Mouse (Mus musculus) heart, embryonic 14.5 days (tissue): ENCODE results near the gene Lgr6. TPM values are rescaled to one million over a fixed set of nuclear protein-coding genes. Genes with fewer than 3 reads are reported as not detected.

ENCODE experiments used
- ATAC-seq: fragments of 200-750 bp; cut with Nextera tagmentation; 2 replicates; pipeline ENCODE4 v1.8.0; 2017; ENCODE audit warnings: low read depth, moderate TSS enrichment; ENCODE audit not compliant: insufficient number of reproducible peaks, insufficient read depth, low FRiP score
- H3K27ac ChIP-seq, 2 experiments: fragments of 200-500 bp in 1 of 2; fragments of 300-500 bp in 1 of 2; sonication (generic) in 1 of 2; replicated peaks in 1 of 2; 2 replicates each; pipeline ENCODE4 v1.5.1; 2012 to 2014; ENCODE audit warnings: low read depth in 2 of 2, low read length in 2 of 2, control low read depth in 1 of 2, mild to moderate bottlenecking in 1 of 2, mixed read lengths in 1 of 2; ENCODE audit not compliant: control insufficient read depth in 1 of 2, insufficient read depth in 1 of 2
- H3K27me3 ChIP-seq: fragments of 300-500 bp; sonication (generic); 2 replicates; pipeline ENCODE4 v1.6.1; 2014; ENCODE audit warnings: mild to moderate bottlenecking, low read length, control low read depth; ENCODE audit not compliant: control insufficient read depth, insufficient read depth
- H3K36me3 ChIP-seq: fragments of 300-500 bp; sonication (generic); 2 replicates; pipeline ENCODE4 v1.6.1; 2014; ENCODE audit warnings: mild to moderate bottlenecking, control low read depth, low read length, mixed read lengths; ENCODE audit not compliant: control insufficient read depth, insufficient read depth
- H3K4me1 ChIP-seq, 2 experiments: fragments of 200-500 bp in 1 of 2; fragments of 300-500 bp in 1 of 2; sonication (generic) in 1 of 2; 2 replicates each; pipeline ENCODE4 v1.6.1; 2012 to 2014; ENCODE audit warnings: low read length in 2 of 2, control low read depth in 1 of 2, mixed read lengths in 1 of 2; ENCODE audit not compliant: control insufficient read depth in 2 of 2, insufficient read depth in 2 of 2
- H3K4me2 ChIP-seq: fragments of 300-500 bp; sonication (generic); 2 replicates; pipeline ENCODE4 v1.6.1; 2014; ENCODE audit warnings: mild to moderate bottlenecking, low read length
- H3K4me3 ChIP-seq, 2 experiments: fragments of 200-500 bp in 1 of 2; fragments of 300-500 bp in 1 of 2; sonication (generic) in 1 of 2; 2 replicates each; pipeline ENCODE4 v1.5.1; 2012 to 2014; ENCODE audit warnings: low read length in 2 of 2, mild to moderate bottlenecking in 2 of 2, control low read depth in 1 of 2, low read depth in 1 of 2, moderate library complexity in 1 of 2; ENCODE audit not compliant: control insufficient read depth in 1 of 2, insufficient read depth in 1 of 2
- H3K9ac ChIP-seq: fragments of 300-500 bp; sonication (generic); 2 replicates; pipeline ENCODE4 v1.6.1; 2014; ENCODE audit warnings: mild to moderate bottlenecking, low read length
- H3K9me3 ChIP-seq: fragments of 300-500 bp; sonication (generic); 2 replicates; pipeline ENCODE4 v1.6.1; 2016; ENCODE audit warnings: low read length, control low read depth; ENCODE audit not compliant: control insufficient read depth
- WGBS: fragments of 180-500 bp; shearing (Covaris S2); extraction: QIAGEN DNeasy Blood & Tissue Kit; methylation state at CpG from one replicate; pipeline ENCODE4 v1.1.7; 2014; 5-methylcytosine and 5-hydroxymethylcytosine counted together
- polyA plus RNA-seq: library from polyadenylated mRNA; unstranded; fragments of >200 nt; fragmentation: Nextera tagmentation; extraction: Ambion mirVana; gene quantifications from 2 replicates; pipeline ENCODE4 v1.2.1, GENCODE M21; 2014

Lgr6 gene
- polyA plus RNA-seq, 1 experiment from 2014 or later: 2.5 TPM

DNA sequence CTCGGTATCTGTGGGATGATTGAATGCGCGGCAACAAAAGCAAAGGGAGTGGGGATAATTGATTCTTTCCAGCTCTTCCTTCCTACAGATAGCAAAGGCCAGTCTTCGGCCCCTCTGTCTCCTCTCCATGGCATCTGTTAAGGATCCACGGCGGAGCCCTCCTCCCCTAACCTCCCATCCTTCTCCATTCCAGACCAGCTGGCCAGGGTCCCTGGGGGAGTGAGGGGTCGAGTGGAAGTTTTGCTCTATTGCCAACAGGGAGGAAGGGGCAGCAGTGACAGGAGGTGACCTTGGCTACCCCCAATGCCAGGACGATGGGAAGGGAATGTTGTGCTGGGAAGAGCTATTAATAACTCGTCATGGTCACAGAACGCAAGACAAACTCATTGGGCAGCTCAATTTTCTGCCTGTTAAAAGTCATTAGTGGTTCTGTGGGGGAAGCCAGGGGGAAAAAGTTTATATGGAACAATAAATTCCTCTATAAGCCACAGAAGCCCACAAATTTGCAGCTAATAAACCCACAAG lies 90.1 kb downstream of the Lgr6 start:
- Histone ChIP-seq H3K36me3 (no peaks in the 10 kb centered on the region), H3K4me2 (peak overlapping the region; percentile 44), H3K27ac (peak overlapping the region; percentile 47 to 81; a peak in 2 of 4 replicates), H3K4me1 (peaks cover 57 to 75% of the 10 kb centered on the region in 2 experiments), H3K4me3 (no peak overlapping the region), H3K27me3 (no peaks in the 10 kb centered on the region), H3K9ac (no peak overlapping the region), H3K9me3 (no peaks in the 10 kb centered on the region)
- WGBS: 36% methylated on average over 10 of the region's 10 CpGs
- ATAC-seq: no peak

GRCm38 (mm10) chr1:135012472-135012871 lies 92.6 kb downstream of the Lgr6 start:
- peaks cover 39 to 60% of the 10 kb centered on the region in 2 experiments for H3K4me1 ChIP-seq
- no peaks in the 10 kb centered on the region for H3K36me3 ChIP-seq
- no peaks in the 10 kb centered on the region for H3K27me3 ChIP-seq
- WGBS: 80% methylated on average over 9 of the region's 9 CpGs
- no peak for ATAC-seq
- no peaks in the 10 kb centered on the region for H3K9me3 ChIP-seq
- H3K27ac ChIP-seq: peak overlapping the region; percentile 30 to 45; a peak in 2 of 4 replicates
- no peak overlapping the region for H3K9ac ChIP-seq
- H3K4me3 ChIP-seq: no peak overlapping the region
- no peak overlapping the region for H3K4me2 ChIP-seq

DNA sequence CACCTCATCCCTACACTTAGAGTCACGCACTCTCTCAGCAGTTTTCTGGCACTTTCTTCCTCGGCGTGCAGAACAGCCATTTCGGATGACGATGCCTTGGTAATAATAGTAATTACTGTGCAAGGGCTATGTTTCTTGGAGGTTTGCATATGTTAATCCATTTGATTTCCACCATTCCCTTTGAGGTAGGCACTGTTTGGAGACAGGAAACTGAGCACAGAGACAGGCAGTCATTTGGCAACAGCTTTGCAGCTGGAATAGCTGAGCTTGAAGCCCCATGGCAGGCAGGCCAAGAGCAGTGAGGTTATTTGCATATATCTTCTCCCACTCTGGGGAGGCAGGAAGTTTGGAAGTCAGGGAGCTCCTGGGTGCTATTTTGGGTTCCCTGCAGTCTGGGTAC lies 93.2 kb downstream of the Lgr6 start:
- Histone ChIP-seq H3K9ac (no peak overlapping the region), H3K4me3 (no peak overlapping the region), H3K27ac (peak overlapping the region; percentile 30 to 45; a peak in 3 of 4 replicates), H3K36me3 (no peaks in the 10 kb centered on the region), H3K4me1 (peaks cover 34 to 54% of the 10 kb centered on the region in 2 experiments), H3K27me3 (no peaks in the 10 kb centered on the region), H3K9me3 (no peaks in the 10 kb centered on the region), H3K4me2 (no peak overlapping the region)
- WGBS: 95% methylated on average over 5 of the region's 5 CpGs
- no peak for ATAC-seq

DNA sequence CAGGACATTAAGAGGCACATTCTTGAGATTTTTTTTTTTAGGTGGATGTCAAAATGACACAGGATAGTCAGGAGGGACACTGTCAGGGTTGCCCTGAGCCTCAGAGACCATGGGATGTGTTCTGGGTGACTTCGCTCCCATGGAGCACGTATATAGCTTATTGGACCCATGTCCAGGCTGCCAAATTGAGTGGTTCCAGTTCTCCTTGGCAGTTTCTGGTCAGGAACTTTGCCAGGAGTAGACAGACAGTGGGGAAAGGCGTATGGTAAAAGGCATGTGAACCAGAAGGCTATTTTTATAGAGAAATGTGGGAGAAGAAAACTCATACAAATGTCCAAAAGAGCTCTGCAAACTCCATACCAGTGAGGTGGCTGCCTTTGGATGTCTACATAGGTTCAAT lies 95.2 kb downstream of the Lgr6 start:
- Histone ChIP-seq H3K4me3 (no peak overlapping the region), H3K9me3 (no peaks in the 10 kb centered on the region), H3K36me3 (no peaks in the 10 kb centered on the region), H3K4me1 (peaks cover 26 to 39% of the 10 kb centered on the region in 2 experiments), H3K27ac (peak overlapping the region; percentile 31 to 35), H3K27me3 (no peaks in the 10 kb centered on the region), H3K9ac (no peak overlapping the region), H3K4me2 (no peak overlapping the region)
- 81% methylated on average over 3 of the region's 3 CpGs for WGBS
- no peak for ATAC-seq

GRCm38 (mm10) chr1:135005696-135006095 lies 99.4 kb downstream of the Lgr6 start:
- Histone ChIP-seq H3K36me3 (no peaks in the 10 kb centered on the region), H3K27me3 (no peaks in the 10 kb centered on the region), H3K4me1 (peaks cover 8 to 15% of the 10 kb centered on the region in 2 experiments), H3K9me3 (no peaks in the 10 kb centered on the region), H3K4me2 (no peak overlapping the region), H3K27ac (0 out of 4 replicates have a peak overlapping the region, but pooled peaks of 1 of the 2 experiments have one; percentile 18), H3K4me3 (no peak overlapping the region), H3K9ac (no peak overlapping the region)
- WGBS: 46% methylated on average over 7 of the region's 7 CpGs
- ATAC-seq: no peak

DNA sequence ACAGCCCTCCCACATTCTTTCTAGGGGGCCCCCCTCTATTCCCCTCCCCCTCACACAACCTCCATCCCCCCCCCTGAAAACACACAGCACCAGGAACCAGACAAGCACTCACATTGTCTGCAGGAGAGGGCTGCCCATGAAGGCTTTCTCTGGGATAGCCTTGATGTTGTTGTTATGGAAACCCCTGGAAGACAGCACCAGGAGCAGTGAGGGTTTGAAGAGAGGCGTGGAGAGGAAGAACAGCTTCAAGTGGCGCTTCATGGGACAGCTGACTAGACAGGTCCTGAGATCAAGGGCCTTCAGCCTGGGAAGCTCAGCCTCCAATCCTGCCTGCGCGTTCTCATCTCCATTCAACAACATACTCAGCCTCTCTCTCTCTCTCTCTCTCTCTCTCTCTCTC lies 101.7 kb downstream of the Lgr6 start:
- Histone ChIP-seq H3K27me3 (no peaks in the 10 kb centered on the region; the same call in 1 of the 2 replicates), H3K9me3 (no peaks in the 10 kb centered on the region), H3K4me3 (no peak overlapping the region), H3K4me2 (no peak overlapping the region), H3K9ac (no peak overlapping the region), H3K27ac (no peak overlapping the region), H3K4me1 (peaks cover 3 to 5% of the 10 kb centered on the region in 2 experiments; a peak in 2 of 4 replicates), H3K36me3 (no peaks in the 10 kb centered on the region)
- no peak for ATAC-seq
- 45% methylated on average over 4 of the region's 4 CpGs for WGBS

GRCm38 (mm10) chr1:135000527-135000926 lies 104.5 kb downstream of the Lgr6 start:
- Histone ChIP-seq H3K27ac (no peak overlapping the region), H3K9ac (no peak overlapping the region), H3K4me2 (no peak overlapping the region), H3K27me3 (no peaks in the 10 kb centered on the region; the same call in 1 of the 2 replicates), H3K36me3 (no peaks in the 10 kb centered on the region), H3K4me1 (peaks cover 1 to 2% of the 10 kb centered on the region in 2 experiments; a peak in 2 of 4 replicates), H3K9me3 (no peaks in the 10 kb centered on the region), H3K4me3 (no peak overlapping the region)
- ATAC-seq: no peak
- WGBS: 77% methylated on average over 9 of the region's 9 CpGs

GRCm38 (mm10) chr1:134998231-134998630 lies 106.8 kb downstream of the Lgr6 start:
- no peak overlapping the region for H3K9ac ChIP-seq
- no peaks in the 10 kb centered on the region for H3K4me1 ChIP-seq
- no peak overlapping the region for H3K27ac ChIP-seq
- H3K36me3 ChIP-seq: no peaks in the 10 kb centered on the region
- no peak overlapping the region for H3K4me2 ChIP-seq
- 93% methylated on average over 8 of the region's 8 CpGs for WGBS
- no peaks in the 10 kb centered on the region; the same call in 1 of the 2 replicates for H3K27me3 ChIP-seq
- ATAC-seq: no peak
- no peak overlapping the region for H3K4me3 ChIP-seq
- no peaks in the 10 kb centered on the region for H3K9me3 ChIP-seq
